Mouse (Mus musculus) hindbrain, embryonic 14.5 days (tissue): ENCODE results near the gene Emilin2. TPM values are rescaled to one million over a fixed set of nuclear protein-coding genes. Genes with fewer than 3 reads are reported as not detected.

ENCODE experiments used
- ATAC-seq: fragments of 200-750 bp; cut with Nextera tagmentation; 2 replicates; pipeline ENCODE4 v1.8.0; 2017; ENCODE audit warnings: moderate number of reproducible peaks, mild to moderate bottlenecking, moderate TSS enrichment, moderate library complexity; ENCODE audit not compliant: low FRiP score
- DNase-seq: peaks from one replicate; pipeline ENCODE4 v3.0.0-alpha.2; 2015; ENCODE audit warnings: low spot score
- H3K27ac ChIP-seq: fragments of 300-500 bp; sonication (generic); 2 replicates; pipeline ENCODE4 v1.5.1; 2014; ENCODE audit warnings: mild to moderate bottlenecking, moderate library complexity
- H3K27me3 ChIP-seq: fragments of 300-500 bp; sonication (generic); 2 replicates; pipeline ENCODE4 v1.6.1; 2014; ENCODE audit warnings: mild to moderate bottlenecking, low read length, mixed read lengths; ENCODE audit not compliant: control insufficient read depth, insufficient read depth
- H3K36me3 ChIP-seq: fragments of 300-500 bp; sonication (generic); replicated peaks from 2 replicates; pipeline ENCODE4 v1.6.1; 2014; ENCODE audit not compliant: control insufficient read depth, insufficient read depth
- H3K4me1 ChIP-seq: fragments of 300-500 bp; sonication (generic); replicated peaks from 2 replicates; pipeline ENCODE4 v1.6.1; 2014; ENCODE audit warnings: antibody characterized with exemption, low read length, mixed read lengths; ENCODE audit not compliant: control insufficient read depth, insufficient read depth
- H3K4me2 ChIP-seq: fragments of 300-500 bp; sonication (generic); replicated peaks from 2 replicates; pipeline ENCODE4 v1.6.1; 2014; ENCODE audit warnings: mild to moderate bottlenecking, moderate library complexity
- H3K4me3 ChIP-seq: fragments of 300-500 bp; sonication (generic); replicated peaks from 2 replicates; pipeline ENCODE4 v1.5.1; 2014; ENCODE audit warnings: mild to moderate bottlenecking, low read length
- H3K9ac ChIP-seq: fragments of 300-500 bp; sonication (generic); 2 replicates; pipeline ENCODE4 v1.6.1; 2014
- H3K9me3 ChIP-seq: fragments of 300-500 bp; sonication (generic); 2 replicates; pipeline ENCODE4 v1.6.1; 2016; ENCODE audit warnings: low read length; ENCODE audit not compliant: control insufficient read depth
- WGBS: fragments of 180-500 bp; shearing (Covaris S2); extraction: QIAGEN DNeasy Blood & Tissue Kit; methylation state at CpG from one replicate; pipeline ENCODE4 v1.1.7; 2014; 5-methylcytosine and 5-hydroxymethylcytosine counted together
- polyA plus RNA-seq: library from polyadenylated mRNA; unstranded; fragments of >200 nt; fragmentation: Nextera tagmentation; extraction: Ambion mirVana; gene quantifications from 2 replicates; pipeline ENCODE4 v1.2.1, GENCODE M21; 2014

The Emilin2 gene
- polyA plus RNA-seq, 1 experiment from 2014 or later: 2.3 TPM

DNA sequence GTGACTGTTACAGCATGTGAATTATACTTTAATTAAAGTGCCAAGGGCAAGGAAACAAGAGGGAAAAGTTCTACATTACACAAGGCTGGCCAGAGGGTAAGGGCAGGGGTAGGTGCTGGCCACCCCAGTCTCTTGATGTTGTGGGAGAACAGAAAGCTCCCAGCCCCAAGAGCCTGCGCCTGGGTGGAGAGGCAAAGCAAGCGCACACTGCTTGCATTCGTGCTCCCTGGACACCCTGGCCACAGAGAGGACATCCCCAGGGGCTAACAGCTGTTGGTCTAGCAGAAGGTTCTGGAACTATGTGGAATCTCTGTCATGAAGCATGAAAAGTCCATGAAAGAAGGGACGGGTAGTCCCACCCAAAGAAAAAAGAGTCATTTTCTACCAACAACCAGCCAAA, 5.1 kb downstream of the Emilin2 start:
- Histone ChIP-seq H3K9me3 (no peaks in the 10 kb centered on the region), H3K27ac (no peak overlapping the region), H3K27me3 (peaks cover 17% of the 10 kb centered on the region), H3K4me2 (no peak overlapping the region), H3K36me3 (no peaks in the 10 kb centered on the region), H3K4me3 (no peak overlapping the region), H3K4me1 (no peaks in the 10 kb centered on the region; the same call in 1 of the 2 replicates), H3K9ac (no peak overlapping the region)
- 84% methylated on average over 4 of the region's 4 CpGs for WGBS
- DNase-seq: no peak
- no peak for ATAC-seq

DNA sequence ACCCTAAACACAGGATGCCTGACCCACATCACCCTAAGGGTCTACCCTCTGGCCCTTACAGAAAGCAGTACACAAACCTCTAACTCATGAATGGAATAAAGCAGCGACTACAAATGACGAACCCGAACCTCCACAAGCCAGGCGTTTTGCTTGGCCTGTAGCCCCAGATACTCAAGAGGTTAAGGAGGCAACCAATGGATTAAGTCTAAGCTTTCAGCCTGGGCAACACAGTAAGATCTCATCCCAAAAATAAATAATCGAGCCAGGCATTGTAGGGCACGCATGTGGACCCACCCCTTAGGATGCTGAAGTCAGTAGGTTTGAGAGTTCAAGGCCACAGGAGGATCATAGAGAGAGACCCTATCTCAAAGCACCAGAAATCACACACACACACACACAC, 5.7 kb downstream of the Emilin2 start:
- H3K9me3 ChIP-seq: no peaks in the 10 kb centered on the region
- peaks cover 14% of the 10 kb centered on the region for H3K27me3 ChIP-seq
- no peak overlapping the region for H3K4me2 ChIP-seq
- no peak overlapping the region for H3K9ac ChIP-seq
- WGBS: 87% methylated on average over 6 of the region's 6 CpGs
- DNase-seq: no peak
- H3K27ac ChIP-seq: no peak overlapping the region
- no peak for ATAC-seq
- H3K4me1 ChIP-seq: no peaks in the 10 kb centered on the region; the same call in 1 of the 2 replicates
- no peak overlapping the region for H3K4me3 ChIP-seq
- H3K36me3 ChIP-seq: no peaks in the 10 kb centered on the region

DNA sequence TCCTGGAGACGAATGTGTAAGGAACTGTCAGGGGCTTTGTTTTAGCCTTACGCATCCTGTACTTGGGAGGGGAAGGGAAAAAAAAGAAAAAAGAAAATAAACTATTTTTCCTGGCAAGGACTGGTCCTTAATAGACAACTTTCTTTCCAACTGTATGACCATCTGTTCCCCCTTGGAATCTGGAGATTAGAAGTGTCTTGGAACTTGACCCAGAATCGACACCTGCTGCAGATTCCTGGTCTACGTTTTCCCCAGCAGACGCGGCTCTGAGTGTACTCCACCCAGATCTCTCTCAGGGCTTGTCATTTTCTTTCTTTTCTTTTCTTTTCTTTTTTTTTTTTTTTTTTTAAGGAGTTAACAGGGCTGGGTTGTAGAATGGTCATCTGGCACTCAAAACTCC, 8.3 kb downstream of the Emilin2 start:
- 0 out of 2 replicates have a peak, but pooled peaks cover 3% of the 10 kb centered on the region for H3K27me3 ChIP-seq
- no peak overlapping the region for H3K4me3 ChIP-seq
- WGBS: 79% methylated on average over 6 of the region's 6 CpGs
- ATAC-seq: no peak
- no peaks in the 10 kb centered on the region for H3K9me3 ChIP-seq
- no peak overlapping the region for H3K9ac ChIP-seq
- H3K4me2 ChIP-seq: no peak overlapping the region
- H3K36me3 ChIP-seq: no peaks in the 10 kb centered on the region
- no peak for DNase-seq
- H3K27ac ChIP-seq: no peak overlapping the region
- H3K4me1 ChIP-seq: no peaks in the 10 kb centered on the region

DNA sequence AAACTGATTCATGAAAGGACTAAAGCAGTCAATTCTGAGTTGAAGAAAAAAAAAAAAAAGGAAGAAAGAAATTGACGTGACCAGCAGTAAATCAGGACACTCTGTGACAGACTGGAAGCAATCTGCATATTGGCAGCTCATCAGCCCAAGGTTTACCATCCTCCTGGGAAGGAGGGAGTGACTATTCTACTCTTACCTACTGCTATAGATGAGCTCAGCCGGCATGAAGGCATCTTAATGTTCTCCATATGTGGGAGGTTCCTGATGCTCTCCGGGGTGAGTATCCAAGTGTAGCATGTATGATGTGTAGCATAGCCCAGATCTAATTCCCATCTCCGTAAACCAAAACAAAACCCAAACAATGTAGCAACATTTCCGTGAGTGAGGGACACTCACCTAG, 10.4 kb downstream of the Emilin2 start:
- H3K4me3 ChIP-seq: no peak overlapping the region
- no peaks in the 10 kb centered on the region for H3K9me3 ChIP-seq
- no peak overlapping the region for H3K27ac ChIP-seq
- no peaks in the 10 kb centered on the region for H3K27me3 ChIP-seq
- WGBS: 82% methylated on average over 5 of the region's 5 CpGs
- H3K9ac ChIP-seq: no peak overlapping the region
- H3K36me3 ChIP-seq: no peaks in the 10 kb centered on the region
- H3K4me1 ChIP-seq: no peaks in the 10 kb centered on the region
- ATAC-seq: no peak
- no peak overlapping the region for H3K4me2 ChIP-seq
- DNase-seq: no peak

DNA sequence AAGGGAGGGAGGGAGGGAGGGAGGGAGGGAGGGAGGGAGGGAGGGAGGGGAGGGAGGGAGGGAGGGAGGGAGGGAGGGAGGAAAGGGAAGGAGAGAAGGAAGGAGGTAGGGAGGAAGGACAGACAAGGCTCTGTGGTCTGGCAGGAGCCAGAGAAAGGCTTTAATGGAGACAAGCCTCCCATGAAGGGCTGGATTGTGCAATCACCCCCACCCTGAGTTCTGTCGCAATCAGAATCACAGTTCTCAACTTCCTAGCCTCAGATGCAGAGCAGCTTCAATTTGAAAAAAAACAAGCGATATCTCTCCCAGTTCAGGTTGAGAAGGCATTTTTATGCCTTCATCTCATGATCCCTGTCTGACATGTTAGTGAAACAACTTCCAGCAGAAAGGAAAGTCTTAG, 11.4 kb downstream of the Emilin2 start:
- H3K9me3 ChIP-seq: no peaks in the 10 kb centered on the region
- WGBS: 93% methylated on average over 2 of the region's 2 CpGs
- H3K4me3 ChIP-seq: no peak overlapping the region
- no peak overlapping the region for H3K4me2 ChIP-seq
- H3K4me1 ChIP-seq: no peaks in the 10 kb centered on the region
- no peak for ATAC-seq
- no peaks in the 10 kb centered on the region for H3K36me3 ChIP-seq
- no peak overlapping the region for H3K9ac ChIP-seq
- no peak for DNase-seq
- H3K27me3 ChIP-seq: no peaks in the 10 kb centered on the region
- no peak overlapping the region for H3K27ac ChIP-seq

DNA sequence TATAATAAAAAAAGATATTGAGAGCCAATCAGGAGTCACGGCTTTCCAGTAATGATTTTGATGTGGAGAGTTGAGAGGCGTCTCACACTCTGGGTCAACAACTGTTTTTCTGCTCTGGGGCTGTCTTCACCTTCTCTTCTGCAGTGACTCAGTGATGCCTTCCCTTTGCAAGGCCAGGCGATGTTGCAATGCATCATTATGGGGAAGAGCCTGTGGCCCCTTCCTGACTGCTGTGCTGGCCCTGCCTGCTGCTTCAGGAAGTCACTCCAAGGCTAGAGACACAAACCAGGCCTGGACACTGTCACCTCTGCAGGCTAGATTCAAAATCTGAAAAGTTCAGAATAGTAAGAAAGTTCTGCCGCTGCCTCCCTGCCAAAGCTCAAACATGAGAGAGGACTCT, 11.9 kb downstream of the Emilin2 start:
- Histone ChIP-seq H3K9me3 (no peaks in the 10 kb centered on the region), H3K4me2 (no peak overlapping the region), H3K9ac (no peak overlapping the region), H3K4me1 (no peaks in the 10 kb centered on the region), H3K4me3 (no peak overlapping the region), H3K27ac (no peak overlapping the region), H3K27me3 (no peaks in the 10 kb centered on the region), H3K36me3 (no peaks in the 10 kb centered on the region)
- DNase-seq: no peak
- WGBS: 95% methylated on average over 4 of the region's 4 CpGs
- no peak for ATAC-seq

DNA sequence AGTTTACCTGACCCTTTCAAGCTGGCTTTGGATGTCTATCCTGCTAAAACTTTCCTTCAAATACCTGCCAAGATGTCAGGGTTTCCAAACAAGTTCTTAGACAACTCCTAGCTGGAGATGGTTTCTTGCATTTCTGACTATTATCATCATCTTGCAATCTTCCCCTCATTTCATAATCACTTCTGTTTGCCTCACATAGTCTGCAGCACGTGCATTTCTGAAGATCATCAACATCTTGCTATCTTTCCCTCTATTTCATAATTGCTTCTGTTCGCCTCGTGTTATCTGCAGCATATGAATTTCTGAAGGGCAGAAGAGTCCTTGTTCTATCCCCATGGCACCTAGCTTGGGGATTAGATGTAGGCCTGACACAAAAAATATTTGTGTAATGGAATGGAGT, 17.2 kb downstream of the Emilin2 start:
- H3K9me3 ChIP-seq: no peaks in the 10 kb centered on the region
- 85% methylated on average over 3 of the region's 3 CpGs for WGBS
- H3K4me1 ChIP-seq: no peaks in the 10 kb centered on the region
- no peak overlapping the region for H3K27ac ChIP-seq
- H3K4me3 ChIP-seq: no peak overlapping the region
- H3K9ac ChIP-seq: no peak overlapping the region
- H3K27me3 ChIP-seq: no peaks in the 10 kb centered on the region
- H3K4me2 ChIP-seq: no peak overlapping the region
- ATAC-seq (no peak), DNase-seq (no peak)
- H3K36me3 ChIP-seq: no peaks in the 10 kb centered on the region

DNA sequence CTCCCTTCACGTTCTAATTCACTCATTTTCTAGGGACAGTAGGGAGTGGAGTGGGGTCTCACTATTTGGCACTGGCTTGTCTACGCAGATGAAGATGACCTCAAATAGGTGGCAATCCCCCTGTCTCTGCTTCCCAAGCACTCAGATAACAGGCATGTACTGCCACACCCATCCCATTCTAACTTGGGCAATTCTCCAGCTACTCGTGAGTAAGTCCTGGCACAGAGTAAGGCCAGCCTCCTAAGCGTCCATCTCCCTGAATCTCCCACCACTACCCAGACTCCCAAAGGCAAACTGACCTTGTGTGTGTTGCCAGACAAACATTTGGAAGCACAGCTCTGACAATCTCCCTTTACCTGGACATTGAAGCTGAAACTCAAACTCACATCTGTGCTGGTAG, 18.9 kb downstream of the Emilin2 start:
- Histone ChIP-seq H3K27ac (no peak overlapping the region), H3K4me2 (no peak overlapping the region), H3K9ac (no peak overlapping the region), H3K4me1 (no peaks in the 10 kb centered on the region), H3K9me3 (no peaks in the 10 kb centered on the region), H3K27me3 (no peaks in the 10 kb centered on the region), H3K36me3 (no peaks in the 10 kb centered on the region), H3K4me3 (no peak overlapping the region)
- DNase-seq (no peak), ATAC-seq (no peak)
- WGBS: 89% methylated on average over 4 of the region's 4 CpGs

DNA sequence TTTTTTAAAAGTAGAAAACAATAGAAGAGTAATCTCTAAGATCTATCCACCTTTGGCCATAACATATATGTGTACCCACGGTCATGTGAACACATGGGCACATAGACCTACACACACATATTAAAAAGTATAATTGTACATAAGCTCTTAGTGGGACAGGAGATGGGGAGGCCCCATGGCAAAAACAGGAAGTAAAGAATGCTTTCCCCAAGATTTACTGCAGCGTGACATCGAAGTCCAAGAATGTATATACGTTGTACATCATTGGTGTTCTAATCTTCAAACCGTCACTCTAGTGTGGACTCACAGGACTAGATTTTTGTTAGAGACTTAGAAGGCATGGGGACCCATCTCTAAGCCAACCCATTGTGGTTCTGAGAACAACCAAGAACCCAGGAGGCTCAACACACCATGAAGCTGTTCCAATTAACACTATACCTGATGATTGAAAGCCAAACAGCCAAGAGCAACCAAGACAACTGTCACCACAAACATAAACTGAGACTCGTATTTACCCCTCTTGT, 19.8 kb downstream of the Emilin2 start:
- H3K4me2 ChIP-seq: no peak overlapping the region
- 96% methylated on average over 6 of the region's 6 CpGs for WGBS
- no peaks in the 10 kb centered on the region for H3K4me1 ChIP-seq
- H3K27me3 ChIP-seq: no peaks in the 10 kb centered on the region
- H3K27ac ChIP-seq: no peak overlapping the region
- no peak for DNase-seq
- no peak overlapping the region for H3K9ac ChIP-seq
- no peak overlapping the region for H3K4me3 ChIP-seq
- no peaks in the 10 kb centered on the region for H3K9me3 ChIP-seq
- H3K36me3 ChIP-seq: no peaks in the 10 kb centered on the region
- no peak for ATAC-seq
